Mouse (Mus musculus): ENCODE data around the gene Six1. TPM values are rescaled to one million over a fixed set of nuclear protein-coding genes. Genes with fewer than 3 reads are reported as not detected.
"Not testable (repeated sequence)": the region's sequence is repeated elsewhere in the genome, so short reads cannot be mapped to it uniquely, and the experiment has no call there.

Six1 gene
- polyA plus RNA-seq, 1 experiment: 0.58 TPM

GRCm38 (mm10) chr12:73012136-73012785 is 41.4 kb downstream of the Six1 start:
- no peak overlapping the region for H3K4me3 ChIP-seq (ENCODE audit: control insufficient read depth, low read depth, low read length)
- H3K36me3 ChIP-seq (ENCODE audit: control insufficient read depth, insufficient read depth, low read length): no peaks in the 10 kb centered on the region
- TF ChIP-seq POLR2A (IDR thresholded peaks at IDR 0.05; ENCODE audit: control insufficient read depth, low read depth, low read length) (no peak), CTCF (IDR thresholded peaks at IDR 0.05; ENCODE audit: control insufficient read depth, insufficient read depth, insufficient replicate concordance, low read depth, low read length) (no peak)
- no peak overlapping the region for H3K27ac ChIP-seq (ENCODE audit: control insufficient read depth, insufficient read depth, low read depth, low read length)
- H3K4me1 ChIP-seq (ENCODE audit: control insufficient read depth, insufficient read depth, low read length): no peaks in the 10 kb centered on the region; the same call in 1 of the 2 replicates
- no peaks in the 10 kb centered on the region for H3K27me3 ChIP-seq (ENCODE audit: control insufficient read depth, insufficient read depth, low read length)

GRCm38 (mm10) chr12:73002903-73003302 is 50.8 kb downstream of the Six1 start:
- not testable (repeated sequence) for H3K36me3 ChIP-seq (ENCODE audit: control insufficient read depth, insufficient read depth, low read length); H3K27ac ChIP-seq (ENCODE audit: control insufficient read depth, insufficient read depth, low read depth, low read length); H3K4me1 ChIP-seq (ENCODE audit: control insufficient read depth, insufficient read depth, low read length); H3K27me3 ChIP-seq (ENCODE audit: control insufficient read depth, insufficient read depth, low read length); H3K4me3 ChIP-seq (ENCODE audit: control insufficient read depth, low read depth, low read length)

GRCm38 (mm10) chr12:73002281-73002680 is 51.4 kb downstream of the Six1 start:
- not testable (repeated sequence) for H3K27me3 ChIP-seq (ENCODE audit: control insufficient read depth, insufficient read depth, low read length); H3K4me3 ChIP-seq (ENCODE audit: control insufficient read depth, low read depth, low read length); H3K36me3 ChIP-seq (ENCODE audit: control insufficient read depth, insufficient read depth, low read length); H3K27ac ChIP-seq (ENCODE audit: control insufficient read depth, insufficient read depth, low read depth, low read length); H3K4me1 ChIP-seq (ENCODE audit: control insufficient read depth, insufficient read depth, low read length)

- H3K27me3 ChIP-seq (ENCODE audit: control insufficient read depth, insufficient read depth, low read length): no peaks in the 10 kb centered on the region
- no peaks in the 10 kb centered on the region for H3K36me3 ChIP-seq (ENCODE audit: control insufficient read depth, insufficient read depth, low read length)
- no peak overlapping the region for H3K27ac ChIP-seq (ENCODE audit: control insufficient read depth, insufficient read depth, low read depth, low read length)
- H3K4me1 ChIP-seq (ENCODE audit: control insufficient read depth, insufficient read depth, low read length): no peaks in the 10 kb centered on the region
- no peak for TF ChIP-seq POLR2A (IDR thresholded peaks at IDR 0.05; ENCODE audit: control insufficient read depth, low read depth, low read length)
- TF ChIP-seq CTCF (IDR thresholded peaks at IDR 0.05; ENCODE audit: control insufficient read depth, insufficient read depth, insufficient replicate concordance, low read depth, low read length): no peak
- no peak overlapping the region for H3K4me3 ChIP-seq (ENCODE audit: control insufficient read depth, low read depth, low read length)
Observed at GRCm38 (mm10) chr12:72998105-72999001, 55.3 kb downstream of the Six1 start.

GRCm38 (mm10) chr12:72996646-72997045 is 57.0 kb downstream of the Six1 start:
- no peaks in the 10 kb centered on the region for H3K36me3 ChIP-seq (ENCODE audit: control insufficient read depth, insufficient read depth, low read length)
- H3K4me1 ChIP-seq (ENCODE audit: control insufficient read depth, insufficient read depth, low read length): no peaks in the 10 kb centered on the region
- H3K4me3 ChIP-seq (ENCODE audit: control insufficient read depth, low read depth, low read length): no peak overlapping the region
- no peaks in the 10 kb centered on the region for H3K27me3 ChIP-seq (ENCODE audit: control insufficient read depth, insufficient read depth, low read length)
- TF ChIP-seq CTCF (IDR thresholded peaks at IDR 0.05; ENCODE audit: control insufficient read depth, insufficient read depth, insufficient replicate concordance, low read depth, low read length) (no peak), POLR2A (IDR thresholded peaks at IDR 0.05; ENCODE audit: control insufficient read depth, low read depth, low read length) (no peak)
- H3K27ac ChIP-seq (ENCODE audit: control insufficient read depth, insufficient read depth, low read depth, low read length): no peak overlapping the region

Other genes with a start within 250 kb of the Six1 start
- gene Six6, start 114.0 kb downstream of the Six1 start, polyA plus RNA-seq (2012; rRNA removed): not detected in 2 replicates
- 2.9 and 5.3 TPM in 2 replicates for gene 4930447C04Rik, start 113.1 kb downstream of the Six1 start, polyA plus RNA-seq (2012; rRNA removed)
- gene Six4, start 59.6 kb upstream of the Six1 start, polyA plus RNA-seq (2012; rRNA removed): 0.34 and 0.48 TPM in 2 replicates
- gene Mnat1, start 69.8 kb upstream of the Six1 start, polyA plus RNA-seq (2012; rRNA removed): 4.4 and 5.7 TPM in 2 replicates
- 6.6 and 10.6 TPM in 2 replicates for gene Trmt5, start 232.8 kb upstream of the Six1 start, polyA plus RNA-seq (2012; rRNA removed)
- gene Slc38a6, start 232.9 kb upstream of the Six1 start, polyA plus RNA-seq (2012; rRNA removed): 19.5 and 25.3 TPM in 2 replicates

Measured in testis, adult 2 months (tissue).